Mouse (Mus musculus) right cerebral cortex, postnatal 10 days (tissue): ENCODE data around the gene Gm20388.

ENCODE experiments used
- DNase-seq, 2 experiments: peaks; one replicate each; pipeline ENCODE4 v3.0.0; 2021; ENCODE audit warnings: low spot score in 2 of 2

Gene Gm20388

DNA sequence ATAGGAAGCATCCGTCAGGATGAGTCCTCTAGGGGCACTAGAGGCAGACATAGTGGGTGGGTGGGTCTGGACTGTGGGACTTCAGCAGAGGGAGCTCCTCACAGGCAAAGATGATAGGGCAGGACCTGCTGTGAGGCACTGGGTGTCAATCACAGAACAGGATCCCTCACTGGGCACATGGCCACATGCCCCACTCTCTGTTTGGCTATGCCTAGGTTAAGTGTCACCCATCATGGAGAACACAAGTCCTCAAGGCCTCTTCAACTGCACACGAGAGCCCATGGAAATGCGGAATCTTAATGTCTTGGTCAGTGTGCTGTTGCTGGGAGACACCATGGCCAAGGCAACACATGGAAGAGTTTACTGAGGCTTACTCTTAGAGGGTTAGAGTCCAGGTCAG, 2617.3 kb downstream of the Gm20388 start:
- no peak for DNase-seq

DNA sequence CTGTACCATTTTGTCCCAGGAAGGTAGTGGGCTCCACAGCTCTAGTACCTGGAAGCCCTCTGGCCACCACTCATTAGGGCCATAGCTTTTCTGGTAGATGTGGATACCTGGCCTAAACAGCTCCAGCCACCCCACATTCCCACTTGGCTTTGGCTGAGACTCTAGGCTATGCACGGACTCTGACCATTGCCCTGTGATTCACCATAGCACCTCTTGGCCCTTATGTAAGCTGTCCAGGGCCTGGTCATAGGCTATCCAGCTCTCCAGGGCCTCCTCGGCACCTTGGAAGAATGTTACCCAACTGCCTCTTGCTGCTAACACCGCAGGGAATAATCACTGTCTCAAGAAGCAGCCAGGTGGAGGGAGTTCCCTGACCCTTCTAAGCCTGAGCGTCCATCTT, 2618.5 kb downstream of the Gm20388 start:
- no peak for DNase-seq

DNA sequence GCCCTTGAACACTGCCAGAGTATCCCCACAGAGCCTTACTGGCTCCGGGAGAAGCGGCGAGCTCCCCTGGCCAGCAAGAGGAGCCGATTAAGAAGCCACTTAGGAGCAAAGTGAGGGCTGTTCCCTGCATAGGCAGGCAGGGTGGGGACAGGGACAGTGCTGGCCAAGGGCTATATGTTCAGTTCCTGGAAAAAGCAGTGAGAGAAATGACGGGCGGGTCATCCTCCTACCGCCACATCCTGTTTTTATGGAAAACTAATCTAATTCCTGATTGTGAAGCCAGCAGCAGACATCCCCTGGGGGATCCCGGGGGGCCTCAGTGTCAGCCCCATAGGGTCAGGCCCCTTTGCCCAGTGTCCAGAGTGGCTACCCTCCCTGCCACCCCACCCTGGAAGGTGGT, 2620.7 kb downstream of the Gm20388 start:
- DNase-seq, result no peak

DNA sequence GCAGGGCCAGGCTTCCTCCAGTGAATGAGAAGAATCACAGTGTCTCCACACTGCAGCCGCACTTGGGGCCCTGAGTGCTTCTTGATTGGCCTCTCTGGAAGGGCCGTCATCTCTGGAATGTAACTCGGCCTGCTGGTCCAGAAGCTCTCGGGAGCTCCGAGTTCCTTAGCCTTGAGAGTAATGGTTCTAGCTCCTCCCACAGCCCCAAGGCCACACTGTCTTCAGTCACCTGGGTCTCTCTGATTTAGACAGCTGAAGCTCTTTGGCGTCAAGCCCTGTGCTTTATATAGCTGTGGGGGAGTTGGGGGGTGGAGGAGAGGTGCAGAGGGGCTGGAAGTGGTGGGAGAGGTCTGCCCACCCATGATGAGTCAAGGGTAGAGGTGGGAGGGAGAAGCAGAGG, 2626.4 kb downstream of the Gm20388 start:
- DNase-seq, result no peak

DNA sequence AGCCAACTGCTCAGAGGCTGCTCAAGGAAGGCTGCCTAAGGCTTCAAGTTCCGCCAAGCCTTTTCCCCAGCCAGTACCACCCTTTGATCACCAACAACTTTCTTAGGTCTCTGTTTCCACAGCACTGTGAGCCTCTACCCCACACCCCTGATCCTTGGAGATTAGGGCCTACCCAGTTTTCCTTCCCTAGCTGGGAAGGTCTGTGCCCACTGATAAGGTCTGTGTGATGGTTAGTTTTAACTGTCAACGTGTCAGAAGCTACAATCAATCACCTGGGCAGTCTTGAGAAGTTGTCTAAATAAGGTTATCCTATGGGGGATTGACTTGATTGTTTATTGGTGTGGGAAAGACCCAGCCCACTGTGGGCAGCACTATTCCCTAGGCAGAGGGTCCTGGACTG, 2627.2 kb downstream of the Gm20388 start:
- DNase-seq, result no peak

DNA sequence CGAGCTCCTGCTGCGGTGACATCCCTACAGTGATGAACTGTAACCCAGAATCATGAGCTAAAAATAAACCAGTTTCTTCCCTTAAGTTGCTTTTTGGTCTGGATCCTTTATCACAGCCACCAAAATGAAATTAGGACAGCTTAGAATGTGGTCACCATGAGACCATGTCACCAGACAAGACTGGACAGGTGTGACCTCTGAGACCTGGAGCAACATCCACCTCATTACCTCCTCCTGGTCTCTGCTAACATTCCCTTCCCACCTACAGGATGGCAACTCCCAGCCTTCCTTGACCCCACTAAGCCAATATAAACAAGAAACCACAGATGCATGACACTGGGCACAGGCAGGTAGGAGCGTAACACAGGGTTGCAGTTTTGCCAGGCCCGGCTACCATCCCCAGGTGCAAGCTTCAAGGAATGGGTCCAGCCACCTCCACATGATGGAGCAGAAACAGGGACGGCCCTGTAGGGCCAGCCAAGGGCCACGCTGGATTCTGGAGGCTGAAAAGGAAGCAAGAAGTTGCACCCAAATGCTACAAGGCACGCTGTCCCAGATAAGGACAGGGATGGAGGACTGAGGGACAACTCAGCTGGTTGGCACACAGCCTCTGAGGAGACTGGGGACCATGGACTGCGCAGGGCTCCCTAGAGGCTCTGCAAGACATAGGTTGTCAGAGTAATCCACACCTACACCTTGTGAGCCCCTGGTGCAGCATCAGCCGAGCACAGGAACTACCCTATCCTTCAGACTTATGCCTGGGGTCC, 2627.9 kb downstream of the Gm20388 start:
- no peak for DNase-seq

DNA sequence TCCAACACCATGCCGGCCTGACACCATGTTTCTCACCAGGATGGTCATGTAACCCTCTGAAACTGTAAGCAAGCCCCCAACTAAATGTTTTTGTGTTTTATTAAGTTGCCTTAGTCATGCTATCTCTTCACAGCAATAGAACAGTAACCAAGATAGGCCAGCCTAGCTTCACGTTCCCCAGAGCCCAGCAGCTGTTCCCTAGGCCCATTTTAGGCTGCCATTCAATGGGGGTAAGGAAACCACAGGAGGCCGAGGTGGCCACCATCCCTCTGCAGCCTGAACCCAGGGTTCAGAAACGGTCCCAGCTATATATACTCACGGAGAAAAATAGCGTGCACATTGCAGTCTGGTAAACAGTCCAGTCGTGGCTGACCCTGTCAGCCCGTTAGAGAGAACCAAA, 2633.5 kb downstream of the Gm20388 start:
- no peak for DNase-seq

DNA sequence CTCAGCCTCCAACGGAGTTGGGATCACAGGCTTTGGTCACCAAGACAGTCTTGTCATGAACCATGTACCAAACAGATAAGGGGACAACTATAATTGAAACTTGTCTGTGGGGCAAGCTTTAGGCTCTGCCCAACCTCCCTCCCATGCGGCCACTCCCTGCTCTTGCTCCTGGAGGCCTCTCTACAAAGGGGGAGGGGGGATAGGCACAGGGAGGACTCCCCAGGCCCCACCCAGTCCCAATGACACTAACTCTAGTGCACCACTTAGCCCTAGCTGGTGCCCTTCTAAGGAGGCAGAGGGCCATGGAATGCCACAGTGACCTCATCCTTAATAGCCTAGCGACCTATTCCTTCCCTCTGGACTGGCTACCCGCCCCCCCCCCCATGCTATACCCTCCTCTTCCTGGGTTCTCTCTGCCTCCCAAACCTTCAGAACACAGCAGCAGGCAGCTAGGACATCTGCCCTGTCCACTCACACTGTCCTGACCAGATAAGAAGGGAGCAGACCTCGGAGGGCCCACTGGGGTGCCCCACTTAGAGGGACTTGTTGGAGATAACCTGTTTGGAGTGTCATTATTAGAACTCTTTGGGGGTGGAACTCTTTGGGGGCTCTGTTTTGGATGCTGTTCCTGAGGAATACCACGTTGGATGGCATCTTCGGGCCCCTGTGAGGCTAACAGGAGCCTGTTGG, 2635.6 kb downstream of the Gm20388 start:
- DNase-seq, result no peak

DNA sequence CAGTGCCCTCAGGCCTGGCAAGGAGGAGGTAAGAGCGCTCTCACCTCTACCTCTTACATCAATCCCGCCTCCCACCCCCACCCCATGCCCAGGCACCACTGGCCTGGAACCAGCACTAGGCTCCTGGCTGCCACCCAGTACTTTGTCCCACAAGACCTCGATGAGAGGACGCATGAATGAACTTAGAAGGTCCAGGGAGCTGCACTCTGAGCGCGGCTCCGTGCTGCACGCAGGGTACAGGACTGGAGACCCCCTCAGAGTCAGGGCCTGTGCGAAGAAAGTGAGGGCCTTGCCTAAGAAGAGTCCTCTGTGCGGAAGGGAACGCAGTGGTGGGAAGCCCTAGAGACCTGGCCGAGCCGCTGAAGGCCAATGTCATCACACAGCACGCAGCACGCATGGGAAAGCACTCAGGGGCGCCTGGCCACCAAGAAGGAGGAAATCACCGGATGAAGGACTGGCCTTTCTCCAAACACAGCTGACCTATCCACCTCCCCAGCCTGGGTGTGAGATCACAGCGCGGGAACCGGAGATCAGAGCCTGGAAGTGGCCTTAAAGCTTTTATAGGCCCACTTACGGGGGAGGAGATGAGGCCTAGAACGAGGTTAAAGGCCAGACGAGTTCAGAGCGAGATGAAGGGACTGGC, 2636.3 kb downstream of the Gm20388 start:
- no peak for DNase-seq

DNA sequence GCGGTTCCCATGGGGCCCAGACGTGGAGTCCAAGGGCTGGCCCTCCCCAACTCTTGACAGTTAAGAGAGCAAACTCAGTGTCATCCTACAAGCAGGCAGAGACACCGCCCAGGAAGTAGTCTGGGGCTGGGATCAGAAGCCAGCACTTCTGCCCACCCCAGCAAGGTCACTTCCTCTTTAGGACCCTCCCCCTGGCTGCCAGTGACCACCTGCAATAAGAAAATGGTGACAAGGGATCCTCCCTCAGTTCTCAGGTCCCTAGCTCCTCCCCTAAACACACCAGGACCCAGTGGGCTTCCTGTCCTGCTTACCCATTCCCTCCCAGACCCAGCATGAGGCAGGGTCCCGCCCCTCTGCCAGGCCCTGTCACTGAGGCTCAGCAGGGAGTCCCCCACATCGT, 2637.2 kb downstream of the Gm20388 start:
- DNase-seq, result peak in 1 of 2 experiments; percentile 52

DNA sequence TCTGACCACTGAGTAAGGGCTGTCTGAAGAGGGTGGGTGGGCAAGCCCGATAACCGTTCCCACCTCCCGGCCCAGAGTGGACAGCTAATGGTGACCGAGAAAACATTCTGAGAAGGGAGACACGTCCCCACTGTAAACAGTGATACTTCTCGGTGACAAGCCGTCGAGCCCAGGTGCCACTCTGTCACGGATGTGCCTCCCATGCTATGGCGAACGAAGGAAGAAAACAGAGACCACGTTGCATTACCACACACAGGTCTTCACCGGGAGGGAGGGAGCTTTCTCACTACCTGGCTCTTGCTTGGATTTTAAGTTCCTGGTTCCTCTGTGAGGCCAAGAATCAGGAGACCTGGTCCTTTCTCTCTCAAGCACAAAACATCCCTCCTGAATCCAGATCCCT, 2637.7 kb downstream of the Gm20388 start:
- DNase-seq, result no peak

DNA sequence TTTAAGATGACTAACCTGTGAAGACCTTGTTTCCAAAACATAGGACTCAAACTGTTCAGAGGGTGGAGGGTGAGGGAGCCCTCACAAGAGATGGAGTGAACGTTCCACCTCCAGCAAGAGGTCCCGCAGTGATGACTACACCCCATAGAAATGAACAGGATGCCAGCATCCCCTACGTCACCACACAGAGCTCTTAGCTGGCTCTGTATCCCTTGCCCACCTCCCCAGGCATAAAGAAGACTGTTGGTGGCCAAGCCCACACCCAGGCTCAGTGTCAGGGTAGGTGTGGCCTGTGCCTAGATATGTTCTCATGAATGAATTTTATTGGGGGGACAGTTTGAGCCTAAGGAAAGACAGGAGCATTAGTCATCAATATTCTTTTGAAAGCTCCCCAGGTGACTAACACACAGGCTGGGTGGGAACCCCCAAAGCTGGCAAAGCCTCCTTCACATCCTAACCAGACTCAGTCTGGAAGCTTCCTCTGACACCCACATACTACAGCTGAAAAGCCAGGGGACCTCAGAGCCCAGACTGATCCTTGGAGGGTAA, 2638.3 kb downstream of the Gm20388 start:
- DNase-seq, result no peak

DNA sequence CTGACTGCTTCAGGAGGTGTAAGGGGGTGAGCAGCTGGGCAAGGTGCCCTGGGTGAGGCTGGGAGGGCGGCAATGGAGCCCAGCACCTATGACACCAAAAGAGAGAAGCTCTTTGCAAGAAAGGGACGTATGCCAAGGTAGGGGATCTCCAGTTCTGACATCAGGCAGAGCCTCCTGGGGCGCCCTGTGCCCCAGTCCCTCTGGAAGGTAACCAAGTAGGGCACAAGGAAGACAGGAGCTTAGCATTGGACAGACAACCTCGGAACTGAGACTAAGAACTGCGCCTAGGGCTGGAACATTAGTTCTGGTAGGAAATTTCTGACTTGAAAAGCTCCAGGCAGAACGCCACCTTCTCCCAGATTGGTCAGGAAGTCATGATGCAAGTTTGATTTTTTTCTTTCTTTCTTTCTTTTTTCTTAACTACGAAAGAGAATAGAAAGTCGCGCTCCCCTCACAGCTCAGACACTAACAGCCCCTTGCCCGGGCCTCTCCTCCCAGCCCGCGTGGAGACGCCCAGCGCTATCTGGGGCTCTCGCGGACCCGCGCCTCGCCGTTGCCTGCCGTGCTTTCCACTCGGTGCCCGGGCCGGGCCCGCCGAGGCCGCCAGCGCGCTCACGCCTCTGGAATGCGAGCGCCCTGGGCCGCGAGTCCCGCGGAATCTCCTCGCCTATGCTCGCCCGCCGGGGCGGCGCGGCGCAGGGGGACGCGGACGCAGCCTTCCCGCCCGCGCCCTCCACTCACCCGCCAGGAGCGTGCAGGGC, 2639.8 kb downstream of the Gm20388 start:
- DNase-seq, result peak in 1 of 2 experiments; percentile 42

DNA sequence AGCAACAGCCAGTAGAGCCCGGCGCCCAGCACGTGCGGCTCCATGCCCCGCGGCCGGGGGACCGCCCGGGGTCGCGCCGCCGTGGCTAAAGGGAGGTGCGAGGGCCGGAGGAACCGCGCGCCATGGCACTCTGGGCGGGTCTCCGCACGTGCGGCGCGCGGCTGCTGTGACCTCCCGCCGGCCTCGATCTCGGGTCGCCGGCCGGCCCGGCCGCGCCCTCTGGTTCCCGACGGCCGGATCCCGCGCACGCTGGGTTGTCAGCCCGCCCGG, 2640.3 kb downstream of the Gm20388 start:
- no peak for DNase-seq

DNA sequence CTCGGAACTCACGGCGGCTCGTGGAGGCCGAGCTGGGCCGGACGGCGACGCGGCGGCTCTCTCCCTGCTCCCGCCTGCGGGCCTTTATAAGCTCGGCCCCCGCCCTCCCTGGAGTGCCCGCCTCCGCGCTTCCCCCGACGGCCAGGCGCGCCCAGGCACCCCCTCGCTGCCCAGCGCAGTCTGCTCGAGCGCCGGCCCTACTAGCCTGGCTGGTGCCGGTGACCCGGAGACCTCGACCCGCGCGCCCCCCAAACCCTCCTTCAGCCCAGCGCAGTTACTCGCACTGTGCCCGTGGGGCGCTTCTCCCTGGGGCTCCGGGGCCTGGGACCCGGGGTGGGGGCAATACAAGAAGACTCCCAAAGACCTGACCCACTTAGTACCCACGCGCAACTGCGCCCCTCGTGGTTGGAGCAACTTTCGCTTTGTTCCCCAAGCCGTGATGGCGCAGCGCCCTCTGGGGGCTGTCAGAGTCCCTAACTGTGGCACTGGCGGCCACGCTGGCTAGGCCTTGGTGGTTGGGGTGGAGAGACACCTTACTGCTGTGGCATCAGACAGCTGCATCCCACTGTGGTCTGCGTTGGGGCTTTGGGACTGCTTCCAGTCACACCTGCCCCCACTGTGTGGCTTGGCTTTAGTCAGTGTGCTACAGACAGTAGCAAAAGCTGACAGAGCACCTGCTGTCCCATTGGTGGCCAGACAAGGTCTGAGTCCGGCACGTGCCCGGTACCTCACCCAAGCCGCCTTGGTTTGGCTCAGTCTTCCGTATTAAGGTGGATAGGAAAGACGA, 2640.8 kb downstream of the Gm20388 start, which contains the start of gene Piezo1:
Gene Piezo1, minus strand, starts transcription at position 65 of the 787 bp plus-strand sequence.
- DNase-seq, result peak; percentile 79 to 87

DNA sequence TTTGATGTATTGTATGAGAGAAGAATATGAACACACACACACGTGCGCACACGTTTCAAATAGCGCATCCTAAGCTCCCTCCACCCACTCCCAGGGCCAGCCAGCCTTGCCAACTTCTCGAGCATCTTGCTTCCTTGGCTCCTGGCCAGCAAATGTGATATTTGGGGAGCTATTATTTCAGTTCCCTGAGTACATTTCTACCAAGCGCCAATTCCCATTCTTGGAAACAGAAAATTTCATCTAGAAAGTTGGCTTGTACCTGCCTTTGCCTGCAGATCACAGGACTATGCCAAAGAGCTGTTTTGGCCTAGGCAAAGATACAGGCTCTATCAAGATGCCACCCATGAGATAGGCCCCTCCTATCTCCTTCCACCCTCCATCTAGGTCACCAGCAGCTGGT, 2644.1 kb downstream of the Gm20388 start:
- DNase-seq, result peak; percentile 89 to 90

DNA sequence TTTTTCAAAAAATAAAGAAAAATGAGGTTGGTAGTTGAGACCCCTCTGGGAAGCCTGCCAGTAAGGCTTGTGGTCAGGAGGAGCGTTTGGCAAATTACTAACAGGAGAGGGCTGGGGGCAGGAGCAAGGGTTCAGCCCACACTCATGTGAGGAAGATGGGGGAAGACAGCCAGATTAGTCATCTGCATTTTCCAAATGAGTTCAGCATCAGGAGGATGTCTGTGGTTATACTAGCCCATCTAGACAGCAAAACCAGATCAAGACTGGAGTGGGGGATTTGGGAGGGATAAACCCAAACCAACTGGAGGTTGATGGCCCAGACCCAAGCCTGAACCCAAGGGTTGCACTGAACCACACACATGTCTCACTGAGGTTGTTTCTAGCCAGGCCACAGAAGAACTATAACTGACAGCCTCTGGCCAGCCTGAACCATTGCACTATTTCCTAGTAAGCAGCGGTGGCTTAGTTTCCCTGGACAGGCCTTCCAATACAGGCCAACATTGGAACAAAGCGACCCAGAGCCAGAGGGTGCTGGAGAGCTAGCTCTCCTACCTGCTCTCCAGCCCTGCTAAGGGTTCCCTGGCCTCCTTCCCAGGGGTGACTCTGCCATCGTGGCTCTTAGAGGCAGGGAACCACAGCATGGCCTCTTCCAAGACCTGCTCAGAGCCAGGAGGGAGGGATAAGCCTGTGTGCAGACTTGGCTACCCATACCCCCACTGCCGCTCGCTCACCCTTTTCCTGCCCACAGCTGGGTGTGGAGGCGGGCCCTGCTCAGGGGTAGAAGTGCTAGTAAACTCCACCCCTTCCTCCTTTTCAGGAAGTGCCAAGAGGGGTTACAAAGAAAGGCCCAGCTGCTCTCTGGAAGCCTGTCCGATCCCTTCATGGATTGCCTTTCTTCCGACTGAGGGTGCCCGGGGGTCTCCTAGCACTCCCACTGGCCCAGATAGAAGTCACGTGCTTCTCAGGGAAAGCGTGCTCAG, 2645.7 kb downstream of the Gm20388 start:
- peak in 1 of 2 experiments; percentile 55 for DNase-seq

DNA sequence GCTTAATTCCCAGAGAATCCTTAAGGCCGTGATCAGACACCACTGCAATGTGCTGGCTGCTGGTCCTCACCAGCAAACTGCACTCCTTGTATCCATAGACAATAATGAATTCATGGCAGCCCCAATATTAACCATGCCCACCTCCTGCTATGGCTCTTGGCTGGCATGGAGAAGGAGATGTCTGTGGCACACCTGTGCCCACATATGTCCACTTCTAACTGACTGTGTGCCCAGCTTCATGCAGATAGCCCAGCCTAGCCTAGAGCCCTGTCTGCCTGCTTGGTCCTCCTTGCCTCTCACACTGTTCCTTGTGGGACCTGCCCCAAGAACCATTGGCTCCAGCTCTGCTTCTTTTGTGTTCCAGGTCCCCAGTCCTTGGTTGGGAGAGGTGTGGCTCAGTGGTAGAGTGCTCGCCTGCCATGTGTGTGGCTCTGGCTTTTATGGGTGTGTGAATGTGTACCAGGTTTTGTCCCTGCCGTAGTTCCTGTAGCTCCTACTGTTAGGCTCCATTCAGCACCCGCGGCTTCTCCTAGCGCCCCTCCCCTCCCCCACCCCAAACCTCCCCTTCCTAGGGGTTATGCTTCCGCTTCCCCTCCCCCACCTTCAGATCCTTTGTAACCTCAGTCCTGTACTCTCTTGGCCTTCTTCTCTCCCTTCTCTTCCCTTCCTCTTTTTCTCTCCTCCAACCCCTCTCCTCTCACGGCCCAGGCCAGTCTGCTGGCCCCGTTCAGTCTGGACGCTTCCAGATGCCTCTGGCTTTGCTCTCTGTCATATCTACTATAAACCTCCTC, 2646.8 kb downstream of the Gm20388 start:
- DNase-seq, result no peak

DNA sequence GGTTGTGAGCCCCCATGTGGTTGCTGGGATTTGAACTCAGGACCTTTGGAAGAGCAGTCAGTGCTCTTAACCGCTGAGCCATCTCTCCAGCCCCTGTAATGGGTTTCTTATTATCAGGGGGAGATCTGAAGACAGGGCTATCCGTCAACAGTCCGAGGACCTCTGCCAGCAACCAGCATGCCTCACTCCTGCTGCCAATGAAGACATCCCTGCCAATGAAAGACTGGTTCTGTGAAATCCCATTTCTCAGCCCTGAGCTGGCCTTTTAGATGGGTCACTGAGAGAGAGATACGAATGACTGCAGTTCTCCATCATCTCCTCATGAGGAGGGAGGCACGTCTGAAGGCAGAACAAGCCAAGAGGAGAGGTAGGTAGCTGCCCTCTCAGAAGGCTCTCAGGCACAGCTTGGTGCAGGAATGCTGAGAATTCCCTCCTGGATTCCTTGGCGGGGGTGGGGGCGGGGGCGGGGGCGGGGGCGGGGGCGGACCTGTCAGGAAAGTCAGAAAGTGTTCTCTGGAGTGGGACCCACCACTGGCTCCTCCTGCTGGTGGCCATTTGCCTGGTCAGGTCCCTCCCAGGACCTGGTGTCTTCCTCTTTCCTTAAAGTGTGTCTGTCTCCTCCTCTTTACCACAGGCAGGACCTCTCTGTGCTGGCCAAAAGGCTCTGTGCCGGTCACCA, 2648.2 kb downstream of the Gm20388 start:
- no peak for DNase-seq
